Mouse (Mus musculus) liver, postnatal 0 days (tissue): ENCODE data around the gene Gm6812. TPM values are rescaled to one million over a fixed set of nuclear protein-coding genes. Genes with fewer than 3 reads are reported as not detected.
"Not testable (repeated sequence)": the region's sequence is repeated elsewhere in the genome, so short reads cannot be mapped to it uniquely, and the experiment has no call there.

Source experiments
- ATAC-seq: fragments of 200-750 bp; cut with Nextera tagmentation; 2 replicates; pipeline ENCODE4 v1.8.0; 2017; ENCODE audit warnings: mild to moderate bottlenecking, moderate library complexity
- DNase-seq: peaks from one replicate; pipeline ENCODE4 v3.0.0-alpha.2; 2016
- H3K27ac ChIP-seq: fragments of 300-500 bp; sonication (generic); 2 replicates; pipeline ENCODE4 v1.5.1; 2014; ENCODE audit warnings: antibody characterized with exemption, moderate library complexity, mild to moderate bottlenecking, low read depth
- H3K27me3 ChIP-seq: fragments of 300-500 bp; sonication (generic); 2 replicates; pipeline ENCODE4 v1.6.1; 2014; ENCODE audit warnings: low read length, control low read depth, mixed read lengths; ENCODE audit not compliant: insufficient read depth
- H3K36me3 ChIP-seq: fragments of 300-500 bp; sonication (generic); replicated peaks from 2 replicates; pipeline ENCODE4 v1.6.1; 2014; ENCODE audit warnings: mild to moderate bottlenecking, control low read depth, low read length, moderate library complexity, mixed read lengths; ENCODE audit not compliant: insufficient read depth
- H3K4me1 ChIP-seq: fragments of 300-500 bp; sonication (generic); 2 replicates; pipeline ENCODE4 v1.6.1; 2014; ENCODE audit warnings: antibody characterized with exemption, mild to moderate bottlenecking, control low read depth; ENCODE audit not compliant: insufficient read depth
- H3K4me2 ChIP-seq: fragments of 300-500 bp; sonication (generic); 2 replicates; pipeline ENCODE4 v1.6.1; 2014; ENCODE audit warnings: low read depth, mild to moderate bottlenecking, low read length, moderate library complexity, mixed read lengths
- H3K4me3 ChIP-seq: fragments of 300-500 bp; sonication (generic); 2 replicates; pipeline ENCODE4 v1.5.1; 2014; ENCODE audit warnings: low read depth, low read length
- H3K9ac ChIP-seq: fragments of 300-500 bp; sonication (generic); replicated peaks from 2 replicates; pipeline ENCODE4 v1.6.1; 2014; ENCODE audit warnings: mild to moderate bottlenecking, moderate library complexity
- H3K9me3 ChIP-seq: fragments of 300-500 bp; sonication (generic); 2 replicates; pipeline ENCODE4 v1.6.1; 2016; ENCODE audit warnings: mild to moderate bottlenecking, control low read depth, low read length, mixed read lengths
- CTCF ChIP-seq: sonication (generic); IDR thresholded peaks from 2 replicates; pipeline ENCODE4 v1.5.1; 2016; ENCODE audit warnings: antibody characterized with exemption, low read depth
- EP300 ChIP-seq: IDR thresholded peaks from 2 replicates; pipeline ENCODE4 v1.6.1; 2016; ENCODE audit warnings: antibody characterized with exemption, low read depth, mild to moderate bottlenecking
- WGBS: fragments of 180-500 bp; shearing (Covaris S2); extraction: QIAGEN DNeasy Blood & Tissue Kit; methylation state at CpG from one replicate; pipeline ENCODE4 v1.1.7; 2014; ENCODE audit not compliant: insufficient replicate concordance; 5-methylcytosine and 5-hydroxymethylcytosine counted together
- polyA plus RNA-seq: library from polyadenylated mRNA; unstranded; fragments of >200 nt; fragmentation: Nextera tagmentation; extraction: Ambion mirVana; gene quantifications from 2 replicates; pipeline ENCODE4 v1.2.1, GENCODE M21; 2015

Gm6812 gene
- not detected in 2 replicates for polyA plus RNA-seq

DNA sequence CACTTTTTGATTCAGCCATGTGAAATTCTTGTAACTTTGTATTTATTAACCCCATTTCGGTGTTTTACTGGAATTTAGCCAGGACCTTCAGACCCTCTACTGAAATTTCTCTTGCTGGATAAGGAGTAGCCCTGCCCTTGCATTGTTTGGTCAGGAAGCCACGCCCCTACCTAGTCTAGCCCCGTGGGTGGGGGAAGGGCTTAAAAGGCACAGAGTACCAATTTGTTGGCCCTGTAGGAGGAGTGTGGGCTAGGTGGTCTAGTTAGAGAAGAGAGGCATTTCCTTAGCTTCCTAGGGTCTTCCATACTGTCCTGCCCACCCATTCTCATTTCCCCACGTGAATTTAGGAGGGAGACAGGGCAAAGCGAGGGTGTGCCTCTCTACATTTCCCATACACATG, at the start of gene Gm6812:
Gm6812 (minus strand) TSS at position 101 of the 400 bp plus-strand sequence.
- H3K36me3 ChIP-seq, H3K4me3 ChIP-seq, H3K4me2 ChIP-seq, H3K9me3 ChIP-seq, H3K4me1 ChIP-seq, DNase-seq, H3K27ac ChIP-seq, ATAC-seq, H3K27me3 ChIP-seq, H3K9ac ChIP-seq: not testable (repeated sequence)
- 75% methylated on average over 3 of the region's 5 CpGs for whole genome bisulfite sequencing

DNA sequence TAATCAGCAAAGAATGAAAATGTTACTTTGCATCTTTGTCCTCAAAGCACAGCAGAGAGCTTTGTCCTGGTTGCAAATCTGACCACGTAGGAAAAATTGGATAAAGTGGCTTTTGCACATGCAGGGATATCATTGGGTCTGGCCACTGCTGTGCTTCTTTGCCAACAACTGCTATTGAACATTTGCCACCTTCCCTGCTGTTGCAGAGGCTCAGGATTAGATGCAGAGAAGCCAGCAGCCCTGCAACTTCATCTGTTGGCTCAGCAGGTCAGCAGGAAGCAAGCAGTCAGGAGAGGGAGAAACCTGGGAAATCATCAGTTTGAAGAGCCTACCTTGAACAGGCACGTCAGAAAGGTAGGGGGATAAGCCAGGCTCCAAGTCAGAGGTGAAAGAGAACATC, 27.7 kb downstream of the Gm6812 start:
- no peak overlapping the region for H3K27ac ChIP-seq
- H3K9me3 ChIP-seq: no peaks in the 10 kb centered on the region
- TF ChIP-seq EP300 (no peak), CTCF (no peak)
- no peaks in the 10 kb centered on the region for H3K36me3 ChIP-seq
- H3K9ac ChIP-seq: no peak overlapping the region
- DNase-seq (no peak), ATAC-seq (no peak)
- no peak overlapping the region for H3K4me3 ChIP-seq
- H3K4me1 ChIP-seq: no peaks in the 10 kb centered on the region
- 40% methylated on average over 2 of the region's 2 CpGs for WGBS
- no peak overlapping the region for H3K4me2 ChIP-seq
- no peaks in the 10 kb centered on the region for H3K27me3 ChIP-seq

Other genes starting within 250 kb of the Gm6812 start
- gene Fmr1, start 214.5 kb downstream of the Gm6812 start, polyA plus RNA-seq: 12.1 and 13.9 TPM in 2 replicates
- 1.9 TPM in 1 of 2 replicates, not detected in the other for gene Fmr1nb, start 131.2 kb downstream of the Gm6812 start, polyA plus RNA-seq
- 0.89 and 1.5 TPM in 2 replicates for gene Gm14698, start 72.0 kb downstream of the Gm6812 start, polyA plus RNA-seq